Mouse (Mus musculus) C2C12 (cell line): ENCODE measurements around the gene Ugt1a10.
"Not testable (repeated sequence)": the region's sequence is repeated elsewhere in the genome, so short reads cannot be mapped to it uniquely, and the experiment has no call there.

Source experiments
- CEBPB ChIP-seq: IDR thresholded peaks from one replicate; pipeline ENCODE4 v1.6.1; 2011; ENCODE audit warnings: low read depth, mild to moderate bottlenecking, control low read depth, moderate library complexity
- CTCF ChIP-seq: IDR thresholded peaks from one replicate; pipeline ENCODE4 v1.5.1; 2011; ENCODE audit not compliant: control insufficient read depth, insufficient read depth, insufficient read length
- MAX ChIP-seq: IDR thresholded peaks from one replicate; pipeline ENCODE4 v1.6.1; 2011; ENCODE audit warnings: mild to moderate bottlenecking, control low read depth
- MYOD1 ChIP-seq: IDR thresholded peaks from one replicate; pipeline ENCODE4 v1.6.1; 2011; ENCODE audit warnings: low read depth; ENCODE audit not compliant: control insufficient read depth, insufficient read length
- USF1 ChIP-seq: IDR thresholded peaks from one replicate; pipeline ENCODE4 v1.6.1; 2011; ENCODE audit warnings: low read depth, mild to moderate bottlenecking, control low read depth, moderate library complexity

DNA sequence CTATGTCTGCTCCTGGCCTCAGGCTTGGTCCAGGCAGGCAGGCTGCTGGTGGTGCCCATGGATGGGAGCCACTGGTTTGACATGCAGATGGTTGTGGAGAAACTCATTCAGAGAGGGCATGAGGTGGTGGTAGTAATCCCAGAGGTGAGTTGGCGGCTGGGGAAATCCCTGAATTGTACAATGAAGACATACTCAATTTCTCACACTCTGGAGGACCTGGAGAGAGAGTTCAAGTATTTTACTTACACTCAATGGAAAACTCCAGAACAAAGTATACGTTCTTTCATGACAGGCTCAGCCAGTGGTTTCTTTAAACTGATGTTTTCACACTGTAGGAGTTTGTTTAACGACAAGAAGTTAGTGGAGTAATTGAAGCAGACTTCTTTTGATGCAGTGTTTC, 29.9 kb upstream of the Ugt1a10 start:
- TF ChIP-seq USF1, CEBPB, CTCF, MAX, MYOD1: not testable (repeated sequence)
